Mouse (Mus musculus): Measurements from ENCODE around the gene Ppt2. TPM values are rescaled to one million over a fixed set of nuclear protein-coding genes. Genes with fewer than 3 reads are reported as not detected.

Ppt2 gene
- polyA plus RNA-seq, 1 experiment, result 118 TPM

- no peak overlapping the region for H3K4me3 ChIP-seq (ENCODE audit: insufficient read depth, low read length)
- TF ChIP-seq CTCF (IDR thresholded peaks at IDR 0.05; ENCODE audit: low read depth, low read length), result no peak
- no peak for TF ChIP-seq POLR2A (IDR thresholded peaks at IDR 0.05; ENCODE audit: borderline replicate concordance, low read depth, low read length)
These were observed 36.2 kb upstream of the Ppt2 start for GRCm38 (mm10) chr17:34664472-34664871.

GRCm38 (mm10) chr17:34663558-34663957 is 35.2 kb upstream of the Ppt2 start:
- no peak overlapping the region for H3K27ac ChIP-seq (ENCODE audit: insufficient read depth, low read depth, low read length)
- H3K4me3 ChIP-seq (ENCODE audit: insufficient read depth, low read length), result no peak overlapping the region
- TF ChIP-seq POLR2A (IDR thresholded peaks at IDR 0.05; ENCODE audit: borderline replicate concordance, low read depth, low read length) (no peak), CTCF (IDR thresholded peaks at IDR 0.05; ENCODE audit: low read depth, low read length) (no peak)
- peaks cover 4% of the 10 kb centered on the region; the same call in 1 of the 2 replicates for H3K4me1 ChIP-seq (ENCODE audit: control insufficient read depth, insufficient read depth, low read length)

More at GRCm38 (mm10) chr17:34664472-34664871, 36.2 kb upstream of the Ppt2 start:
- Histone ChIP-seq H3K27ac (ENCODE audit: insufficient read depth, low read depth, low read length) (no peak overlapping the region), H3K4me1 (ENCODE audit: control insufficient read depth, insufficient read depth, low read length) (peaks cover 4% of the 10 kb centered on the region; the same call in 1 of the 2 replicates)

GRCm38 (mm10) chr17:34662978-34663377 is 34.7 kb upstream of the Ppt2 start:
- no peak for TF ChIP-seq POLR2A (IDR thresholded peaks at IDR 0.05; ENCODE audit: borderline replicate concordance, low read depth, low read length)
- TF ChIP-seq CTCF (IDR thresholded peaks at IDR 0.05; ENCODE audit: low read depth, low read length), result no peak
- no peak overlapping the region for H3K4me3 ChIP-seq (ENCODE audit: insufficient read depth, low read length)
- no peak overlapping the region for H3K27ac ChIP-seq (ENCODE audit: insufficient read depth, low read depth, low read length)
- H3K4me1 ChIP-seq (ENCODE audit: control insufficient read depth, insufficient read depth, low read length), result peaks cover 4% of the 10 kb centered on the region; the same call in 1 of the 2 replicates

- H3K4me1 ChIP-seq (ENCODE audit: control insufficient read depth, insufficient read depth, low read length), result peaks cover 6% of the 10 kb centered on the region; the same call in 1 of the 2 replicates
- no peak for TF ChIP-seq CTCF (IDR thresholded peaks at IDR 0.05; ENCODE audit: low read depth, low read length)
- no peak for TF ChIP-seq POLR2A (IDR thresholded peaks at IDR 0.05; ENCODE audit: borderline replicate concordance, low read depth, low read length)
- H3K27ac ChIP-seq (ENCODE audit: insufficient read depth, low read depth, low read length), result no peak overlapping the region
- H3K4me3 ChIP-seq (ENCODE audit: insufficient read depth, low read length), result no peak overlapping the region
These were observed 34.2 kb upstream of the Ppt2 start for GRCm38 (mm10) chr17:34662468-34662867.

- 0 out of 2 replicates have a peak overlapping the region, but pooled peaks have one; percentile 3 for H3K4me3 ChIP-seq (ENCODE audit: insufficient read depth, low read length)
- TF ChIP-seq CTCF (IDR thresholded peaks at IDR 0.05; ENCODE audit: low read depth, low read length), result no peak
- TF ChIP-seq POLR2A (IDR thresholded peaks at IDR 0.05; ENCODE audit: borderline replicate concordance, low read depth, low read length), result no peak
- H3K27ac ChIP-seq (ENCODE audit: insufficient read depth, low read depth, low read length), result no peak overlapping the region
- H3K4me1 ChIP-seq (ENCODE audit: control insufficient read depth, insufficient read depth, low read length), result peaks cover 7% of the 10 kb centered on the region; the same call in 1 of the 2 replicates
These were observed 32.8 kb upstream of the Ppt2 start for GRCm38 (mm10) chr17:34661121-34661591.

GRCm38 (mm10) chr17:34660259-34660820 is 32.0 kb upstream of the Ppt2 start:
- TF ChIP-seq POLR2A (IDR thresholded peaks at IDR 0.05; ENCODE audit: borderline replicate concordance, low read depth, low read length) (no peak), CTCF (IDR thresholded peaks at IDR 0.05; ENCODE audit: low read depth, low read length) (no peak)
- Histone ChIP-seq H3K27ac (ENCODE audit: insufficient read depth, low read depth, low read length) (no peak overlapping the region), H3K4me3 (ENCODE audit: insufficient read depth, low read length) (no peak overlapping the region), H3K4me1 (ENCODE audit: control insufficient read depth, insufficient read depth, low read length) (peaks cover 10% of the 10 kb centered on the region)

- Histone ChIP-seq H3K4me1 (ENCODE audit: control insufficient read depth, insufficient read depth, low read length) (peaks cover 14% of the 10 kb centered on the region), H3K27ac (ENCODE audit: insufficient read depth, low read depth, low read length) (no peak overlapping the region), H3K4me3 (ENCODE audit: insufficient read depth, low read length) (no peak overlapping the region)
- TF ChIP-seq CTCF (IDR thresholded peaks at IDR 0.05; ENCODE audit: low read depth, low read length), result no peak
- TF ChIP-seq POLR2A (IDR thresholded peaks at IDR 0.05; ENCODE audit: borderline replicate concordance, low read depth, low read length), result no peak
These were observed 31.5 kb upstream of the Ppt2 start for GRCm38 (mm10) chr17:34659897-34660214.

GRCm38 (mm10) chr17:34659181-34659896 is 31.0 kb upstream of the Ppt2 start:
- peaks cover 14% of the 10 kb centered on the region for H3K4me1 ChIP-seq (ENCODE audit: control insufficient read depth, insufficient read depth, low read length)
- H3K4me3 ChIP-seq (ENCODE audit: insufficient read depth, low read length), result no peak overlapping the region
- TF ChIP-seq POLR2A (IDR thresholded peaks at IDR 0.05; ENCODE audit: borderline replicate concordance, low read depth, low read length) (0 out of 2 replicates have a peak, but pooled peaks have one; percentile 5), CTCF (IDR thresholded peaks at IDR 0.05; ENCODE audit: low read depth, low read length) (no peak)
- no peak overlapping the region for H3K27ac ChIP-seq (ENCODE audit: insufficient read depth, low read depth, low read length)

- no peak for TF ChIP-seq CTCF (IDR thresholded peaks at IDR 0.05; ENCODE audit: low read depth, low read length)
- TF ChIP-seq POLR2A (IDR thresholded peaks at IDR 0.05; ENCODE audit: borderline replicate concordance, low read depth, low read length), result no peak
- no peak overlapping the region for H3K27ac ChIP-seq (ENCODE audit: insufficient read depth, low read depth, low read length)
- H3K4me1 ChIP-seq (ENCODE audit: control insufficient read depth, insufficient read depth, low read length), result peaks cover 14% of the 10 kb centered on the region
- H3K4me3 ChIP-seq (ENCODE audit: insufficient read depth, low read length), result no peak overlapping the region
These were observed 30.3 kb upstream of the Ppt2 start for GRCm38 (mm10) chr17:34658591-34658990.

GRCm38 (mm10) chr17:34658145-34658544 is 29.8 kb upstream of the Ppt2 start:
- TF ChIP-seq CTCF (IDR thresholded peaks at IDR 0.05; ENCODE audit: low read depth, low read length) (no peak), POLR2A (IDR thresholded peaks at IDR 0.05; ENCODE audit: borderline replicate concordance, low read depth, low read length) (no peak)
- peaks cover 14% of the 10 kb centered on the region for H3K4me1 ChIP-seq (ENCODE audit: control insufficient read depth, insufficient read depth, low read length)
- no peak overlapping the region for H3K4me3 ChIP-seq (ENCODE audit: insufficient read depth, low read length)
- H3K27ac ChIP-seq (ENCODE audit: insufficient read depth, low read depth, low read length), result no peak overlapping the region

All from bone marrow macrophage, adult 2 months (primary cell).